9 mouse cellular contexts compared by ENCODE assay signal in the genomic region with DNA sequence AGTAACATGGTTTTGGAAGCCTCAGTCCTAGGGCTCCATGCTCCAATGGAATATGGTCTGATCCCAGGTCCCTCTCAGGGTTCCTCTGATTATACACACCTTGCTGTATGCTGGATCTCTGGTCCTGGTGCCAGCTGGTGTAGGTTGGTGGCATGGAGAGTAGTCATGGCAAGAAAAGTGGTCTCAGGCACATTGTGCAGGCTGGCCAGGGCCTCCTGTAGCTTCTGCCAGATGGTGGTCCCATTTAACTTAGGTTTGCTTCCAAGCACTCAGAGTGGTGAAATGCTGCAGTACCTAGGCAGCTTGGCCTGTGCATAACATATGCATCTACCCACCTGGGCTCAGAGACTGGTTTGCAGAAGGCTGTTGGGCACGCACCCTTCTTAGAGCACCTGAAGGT. TPM values are rescaled to one million over a fixed set of nuclear protein-coding genes. Genes with fewer than 3 reads are reported as not detected.
"Had no signal": no experiment of that assay in that cellular context is flagged by ENCODE, and none has a peak within 500 bp of the region (broad histone marks: within the 10 kb centered on the region; RNA-seq: fewer than 3 reads in every experiment).

No protein-coding gene starts in this region.

- DNase-seq: kidney, postnatal 10 days; kidney, postnatal 4 days; lung, adult 2 months; lung, postnatal 10 days; lung, postnatal 4 days; midbrain, embryonic 14.5 days; thymus, adult 18-20 months; thymus, postnatal 36 days had no signal

RNA-seq across cellular contexts. Expression of a gene that starts 35.3 kb away (rescaled TPM):
- total RNA-seq: megakaryocyte, adult 5-6 weeks had no signal
